Mouse (Mus musculus): ENCODE data around the gene Ric1.

GRCm38 (mm10) chr19:29563258-29563779 is 41.2 kb downstream of the Ric1 start:
- peak; percentile 96 for TF ChIP-seq CTCF (IDR thresholded peaks at IDR 0.05)
- peak; percentile 93 for TF ChIP-seq EP300 (IDR thresholded peaks at IDR 0.05)
